Mouse (Mus musculus): ENCODE measurements at regions not wholly inside any gene's neighbourhood (a gene's known extent, or its start where the extent isn't known, plus 50 kb on each side); places are given as distances from the start of the nearest gene placed in this dataset.

GRCm38 (mm10) chr12:52368034-52368433 lies 135.7 kb upstream of the Arhgap5 start:
- Histone ChIP-seq H3K9ac (ENCODE audit: low read depth, low read length) (no peak overlapping the region), H3K27ac (ENCODE audit: low read depth, low read length) (no peak overlapping the region), H3K36me3 (ENCODE audit: control insufficient read depth, insufficient read depth, low read length) (no peaks in the 10 kb centered on the region), H3K4me3 (ENCODE audit: low read depth, low read length) (no peak overlapping the region), H3K27me3 (ENCODE audit: control insufficient read depth, insufficient read depth, low read length) (no peaks in the 10 kb centered on the region), H3K4me1 (ENCODE audit: control insufficient read depth, insufficient read depth, low read length) (no peaks in the 10 kb centered on the region), H3K4me2 (no peak overlapping the region), H3K9me3 (replicated peaks; ENCODE audit: control insufficient read depth, low read length) (no peaks in the 10 kb centered on the region)
- no peak for ATAC-seq (replicated peaks; ENCODE audit: insufficient number of reproducible peaks, low FRiP score, low TSS enrichment)
- 73% methylated on average over 6 of the region's 6 CpGs for WGBS (ENCODE audit: insufficient replicate concordance)

DNA sequence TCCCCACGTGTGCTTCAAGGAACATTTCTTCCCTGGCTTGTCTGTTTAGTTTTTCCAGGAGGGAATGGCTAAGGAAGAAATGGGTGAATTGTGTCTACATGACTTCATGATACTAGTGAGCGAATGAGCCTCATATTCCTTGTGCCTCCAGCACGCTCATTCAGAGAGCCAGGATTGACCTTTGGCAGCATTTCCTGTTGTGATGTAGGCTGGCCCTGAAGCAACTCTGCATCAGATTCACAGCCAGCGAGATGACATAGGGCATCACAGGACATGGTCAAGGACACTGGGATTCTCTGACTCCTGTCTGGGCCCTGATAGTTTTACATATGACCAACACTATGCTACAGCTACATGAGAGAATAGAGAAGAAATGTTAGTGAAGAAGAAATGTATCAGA lies 135.3 kb upstream of the Arhgap5 start:
- Histone ChIP-seq H3K27ac (ENCODE audit: low read depth, low read length) (no peak overlapping the region), H3K9me3 (replicated peaks; ENCODE audit: control insufficient read depth, low read length) (no peaks in the 10 kb centered on the region), H3K4me2 (no peak overlapping the region), H3K27me3 (ENCODE audit: control insufficient read depth, insufficient read depth, low read length) (no peaks in the 10 kb centered on the region), H3K4me3 (ENCODE audit: low read depth, low read length) (no peak overlapping the region), H3K9ac (ENCODE audit: low read depth, low read length) (no peak overlapping the region), H3K36me3 (ENCODE audit: control insufficient read depth, insufficient read depth, low read length) (no peaks in the 10 kb centered on the region), H3K4me1 (ENCODE audit: control insufficient read depth, insufficient read depth, low read length) (no peaks in the 10 kb centered on the region)
- ATAC-seq (replicated peaks; ENCODE audit: insufficient number of reproducible peaks, low FRiP score, low TSS enrichment), result no peak
- WGBS (ENCODE audit: insufficient replicate concordance), result 74% methylated on average over 4 of the region's 4 CpGs

GRCm38 (mm10) chr12:52370153-52370710 lies 133.5 kb upstream of the Arhgap5 start:
- ATAC-seq (replicated peaks; ENCODE audit: insufficient number of reproducible peaks, low FRiP score, low TSS enrichment), result no peak
- H3K27ac ChIP-seq (ENCODE audit: low read depth, low read length), result no peak overlapping the region
- no peaks in the 10 kb centered on the region for H3K4me1 ChIP-seq (ENCODE audit: control insufficient read depth, insufficient read depth, low read length)
- H3K9ac ChIP-seq (ENCODE audit: low read depth, low read length), result no peak overlapping the region
- H3K27me3 ChIP-seq (ENCODE audit: control insufficient read depth, insufficient read depth, low read length), result no peaks in the 10 kb centered on the region
- WGBS (ENCODE audit: insufficient replicate concordance), result 77% methylated on average over 12 of the region's 12 CpGs
- no peak overlapping the region for H3K4me3 ChIP-seq (ENCODE audit: low read depth, low read length)
- H3K9me3 ChIP-seq (replicated peaks; ENCODE audit: control insufficient read depth, low read length), result no peaks in the 10 kb centered on the region
- no peak overlapping the region for H3K4me2 ChIP-seq
- H3K36me3 ChIP-seq (ENCODE audit: control insufficient read depth, insufficient read depth, low read length), result no peaks in the 10 kb centered on the region

- WGBS (ENCODE audit: insufficient replicate concordance), result 81% methylated on average over 4 of the region's 4 CpGs
- Histone ChIP-seq H3K36me3 (ENCODE audit: control insufficient read depth, insufficient read depth, low read length) (no peaks in the 10 kb centered on the region), H3K9ac (ENCODE audit: low read depth, low read length) (no peak overlapping the region), H3K27ac (ENCODE audit: low read depth, low read length) (no peak overlapping the region), H3K4me2 (no peak overlapping the region), H3K4me1 (ENCODE audit: control insufficient read depth, insufficient read depth, low read length) (no peaks in the 10 kb centered on the region; the same call in 1 of the 2 replicates), H3K27me3 (ENCODE audit: control insufficient read depth, insufficient read depth, low read length) (no peaks in the 10 kb centered on the region), H3K9me3 (replicated peaks; ENCODE audit: control insufficient read depth, low read length) (no peaks in the 10 kb centered on the region), H3K4me3 (ENCODE audit: low read depth, low read length) (no peak overlapping the region)
- no peak for ATAC-seq (replicated peaks; ENCODE audit: insufficient number of reproducible peaks, low FRiP score, low TSS enrichment)
Measured at GRCm38 (mm10) chr12:52375116-52375515, 128.7 kb upstream of the Arhgap5 start.

DNA sequence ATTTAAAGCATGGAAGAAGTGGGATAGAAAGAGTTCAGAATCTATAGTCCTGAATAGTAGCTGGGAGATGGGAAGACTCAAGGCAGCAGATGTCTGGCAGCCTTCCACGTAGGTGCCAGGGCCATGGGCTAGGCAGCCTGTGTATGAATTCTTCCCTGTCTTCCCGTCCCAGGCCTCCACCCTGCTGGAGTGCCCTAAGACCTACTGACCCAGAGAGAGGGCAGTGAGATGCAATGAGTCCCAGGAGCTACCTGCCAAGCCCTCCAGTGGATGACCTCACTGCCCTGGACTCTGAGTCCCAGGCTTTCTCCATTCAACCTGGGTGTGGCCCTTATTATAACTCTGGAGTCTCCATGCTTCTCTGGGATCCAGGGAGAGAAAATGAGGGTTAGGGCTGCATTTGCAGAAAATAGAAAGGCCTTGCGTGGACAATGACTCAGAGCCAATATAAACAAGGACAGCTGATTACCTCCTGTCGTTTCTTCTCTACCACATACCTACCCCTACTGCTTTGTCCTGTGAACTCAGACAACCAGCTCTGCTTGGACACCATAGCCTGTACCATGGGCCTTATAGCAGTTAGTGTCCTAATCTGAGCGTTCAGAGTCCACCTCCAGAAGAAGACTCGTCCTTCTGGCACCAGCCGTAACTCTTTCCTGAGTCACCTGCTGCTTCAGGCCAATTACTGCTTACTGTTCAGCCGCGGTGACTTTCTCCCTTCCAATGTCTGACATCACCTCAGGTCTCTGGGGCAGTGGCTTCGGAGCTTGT lies 126.9 kb upstream of the Arhgap5 start:
- Histone ChIP-seq H3K27me3 (ENCODE audit: control insufficient read depth, insufficient read depth, low read length) (no peaks in the 10 kb centered on the region), H3K9ac (ENCODE audit: low read depth, low read length) (no peak overlapping the region)

GRCm38 (mm10) chr12:52377463-52377848 lies 126.3 kb upstream of the Arhgap5 start:
- no peak overlapping the region for H3K4me2 ChIP-seq
- 93% methylated on average over 2 of the region's 2 CpGs for whole genome bisulfite sequencing (ENCODE audit: insufficient replicate concordance)
- ATAC-seq (replicated peaks; ENCODE audit: insufficient number of reproducible peaks, low FRiP score, low TSS enrichment), result no peak
- H3K27me3 ChIP-seq (ENCODE audit: control insufficient read depth, insufficient read depth, low read length), result no peaks in the 10 kb centered on the region
- H3K4me3 ChIP-seq (ENCODE audit: low read depth, low read length), result no peak overlapping the region
- no peak overlapping the region for H3K27ac ChIP-seq (ENCODE audit: low read depth, low read length)
- peaks cover 11% of the 10 kb centered on the region for H3K4me1 ChIP-seq (ENCODE audit: control insufficient read depth, insufficient read depth, low read length)
- H3K9me3 ChIP-seq (replicated peaks; ENCODE audit: control insufficient read depth, low read length), result no peaks in the 10 kb centered on the region
- no peaks in the 10 kb centered on the region for H3K36me3 ChIP-seq (ENCODE audit: control insufficient read depth, insufficient read depth, low read length)
- H3K9ac ChIP-seq (ENCODE audit: low read depth, low read length), result no peak overlapping the region

More for the DNA sequence above, 126.9 kb upstream of the Arhgap5 start:
- Histone ChIP-seq H3K9me3 (replicated peaks; ENCODE audit: control insufficient read depth, low read length) (no peaks in the 10 kb centered on the region), H3K4me1 (ENCODE audit: control insufficient read depth, insufficient read depth, low read length) (peaks cover 5% of the 10 kb centered on the region), H3K4me3 (ENCODE audit: low read depth, low read length) (no peak overlapping the region), H3K4me2 (no peak overlapping the region), H3K27ac (ENCODE audit: low read depth, low read length) (no peak overlapping the region), H3K36me3 (ENCODE audit: control insufficient read depth, insufficient read depth, low read length) (no peaks in the 10 kb centered on the region)
- no peak for ATAC-seq (replicated peaks; ENCODE audit: insufficient number of reproducible peaks, low FRiP score, low TSS enrichment)
- 78% methylated on average over 10 of the region's 10 CpGs for WGBS (ENCODE audit: insufficient replicate concordance)

- no peaks in the 10 kb centered on the region for H3K9me3 ChIP-seq (replicated peaks; ENCODE audit: control insufficient read depth, low read length)
- no peak overlapping the region for H3K4me3 ChIP-seq (ENCODE audit: low read depth, low read length)
- H3K4me1 ChIP-seq (ENCODE audit: control insufficient read depth, insufficient read depth, low read length), result peaks cover 19% of the 10 kb centered on the region
- ATAC-seq (replicated peaks; ENCODE audit: insufficient number of reproducible peaks, low FRiP score, low TSS enrichment), result no peak
- no peak overlapping the region for H3K9ac ChIP-seq (ENCODE audit: low read depth, low read length)
- 85% methylated on average over 4 of the region's 4 CpGs for WGBS (ENCODE audit: insufficient replicate concordance)
- no peaks in the 10 kb centered on the region for H3K27me3 ChIP-seq (ENCODE audit: control insufficient read depth, insufficient read depth, low read length)
- H3K36me3 ChIP-seq (ENCODE audit: control insufficient read depth, insufficient read depth, low read length), result no peaks in the 10 kb centered on the region
- H3K4me2 ChIP-seq, result no peak overlapping the region
- no peak overlapping the region for H3K27ac ChIP-seq (ENCODE audit: low read depth, low read length)
Measured at GRCm38 (mm10) chr12:52379245-52379644, 124.5 kb upstream of the Arhgap5 start.

DNA sequence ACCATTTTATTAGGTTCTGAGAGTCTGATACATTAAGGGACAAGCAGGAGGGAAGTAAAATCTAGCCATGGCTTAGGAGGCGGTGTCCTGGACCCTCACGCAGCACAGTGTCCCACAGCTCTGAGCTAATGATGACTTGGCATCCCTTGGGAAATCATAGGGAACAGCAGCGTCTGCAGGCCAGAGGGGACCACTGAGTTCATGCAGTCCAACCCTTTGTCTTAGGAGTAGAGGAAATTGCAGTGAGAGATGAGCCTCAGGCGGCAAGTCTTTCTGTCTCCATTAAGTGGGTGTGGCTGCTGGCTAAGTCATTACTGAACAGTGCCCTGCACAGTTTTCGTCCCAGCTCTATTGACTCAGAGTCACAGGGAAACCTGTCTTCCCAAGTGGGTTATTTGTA lies 123.8 kb upstream of the Arhgap5 start:
- Histone ChIP-seq H3K4me2 (no peak overlapping the region), H3K9me3 (replicated peaks; ENCODE audit: control insufficient read depth, low read length) (no peaks in the 10 kb centered on the region), H3K36me3 (ENCODE audit: control insufficient read depth, insufficient read depth, low read length) (no peaks in the 10 kb centered on the region), H3K4me1 (ENCODE audit: control insufficient read depth, insufficient read depth, low read length) (peaks cover 19% of the 10 kb centered on the region), H3K27me3 (ENCODE audit: control insufficient read depth, insufficient read depth, low read length) (no peaks in the 10 kb centered on the region), H3K9ac (ENCODE audit: low read depth, low read length) (no peak overlapping the region), H3K27ac (ENCODE audit: low read depth, low read length) (no peak overlapping the region), H3K4me3 (ENCODE audit: low read depth, low read length) (no peak overlapping the region)
- no peak for ATAC-seq (replicated peaks; ENCODE audit: insufficient number of reproducible peaks, low FRiP score, low TSS enrichment)
- 76% methylated on average over 5 of the region's 5 CpGs for WGBS (ENCODE audit: insufficient replicate concordance)

All from heart, embryonic 11.5 days (tissue).